Mouse (Mus musculus) stomach, embryonic 15.5 days (tissue): ENCODE measurements around the gene Slc25a33. TPM values are rescaled to one million over a fixed set of nuclear protein-coding genes. Genes with fewer than 3 reads are reported as not detected.

Source experiments
- ATAC-seq: fragments of 200-750 bp; cut with Nextera tagmentation; 2 replicates; pipeline ENCODE4 v1.8.0; 2017; ENCODE audit warnings: low read depth, moderate number of reproducible peaks, moderate TSS enrichment; ENCODE audit not compliant: insufficient read depth, low FRiP score
- H3K27ac ChIP-seq: fragments of 300-500 bp; sonication (generic); 2 replicates; pipeline ENCODE4 v1.5.1; 2015; ENCODE audit warnings: mild to moderate bottlenecking, inconsistent platforms
- H3K27me3 ChIP-seq: fragments of 300-500 bp; sonication (generic); replicated peaks from 2 replicates; pipeline ENCODE4 v1.6.1; 2015; ENCODE audit warnings: inconsistent platforms
- H3K36me3 ChIP-seq: fragments of 300-500 bp; sonication (generic); 2 replicates; pipeline ENCODE4 v1.6.1; 2015; ENCODE audit warnings: inconsistent platforms
- H3K4me1 ChIP-seq: fragments of 300-500 bp; sonication (generic); 2 replicates; pipeline ENCODE4 v1.6.1; 2015; ENCODE audit warnings: inconsistent platforms
- H3K4me2 ChIP-seq: fragments of 300-500 bp; sonication (generic); 2 replicates; pipeline ENCODE4 v1.6.1; 2015; ENCODE audit warnings: mild to moderate bottlenecking, inconsistent platforms
- H3K4me3 ChIP-seq: fragments of 300-500 bp; sonication (generic); replicated peaks from 2 replicates; pipeline ENCODE4 v1.5.1; 2015; ENCODE audit warnings: inconsistent platforms
- H3K9ac ChIP-seq: fragments of 300-500 bp; sonication (generic); 2 replicates; pipeline ENCODE4 v1.6.1; 2015; ENCODE audit warnings: inconsistent platforms
- H3K9me3 ChIP-seq: fragments of 300-500 bp; sonication (generic); 2 replicates; pipeline ENCODE4 v1.6.1; 2016; ENCODE audit warnings: inconsistent platforms
- WGBS: fragments of 180-500 bp; shearing (Covaris S2); methylation state at CpG from one replicate; pipeline ENCODE4 v1.1.7; 2015; 5-methylcytosine and 5-hydroxymethylcytosine counted together
- polyA plus RNA-seq: library from polyadenylated mRNA; unstranded; fragments of >200 nt; fragmentation: Nextera tagmentation; extraction: Ambion mirVana; gene quantifications from 2 replicates; pipeline ENCODE4 v1.2.1, GENCODE M21; 2015

Gene Slc25a33
- polyA plus RNA-seq, 1 experiment from 2014 or later, result 10.4 TPM

DNA sequence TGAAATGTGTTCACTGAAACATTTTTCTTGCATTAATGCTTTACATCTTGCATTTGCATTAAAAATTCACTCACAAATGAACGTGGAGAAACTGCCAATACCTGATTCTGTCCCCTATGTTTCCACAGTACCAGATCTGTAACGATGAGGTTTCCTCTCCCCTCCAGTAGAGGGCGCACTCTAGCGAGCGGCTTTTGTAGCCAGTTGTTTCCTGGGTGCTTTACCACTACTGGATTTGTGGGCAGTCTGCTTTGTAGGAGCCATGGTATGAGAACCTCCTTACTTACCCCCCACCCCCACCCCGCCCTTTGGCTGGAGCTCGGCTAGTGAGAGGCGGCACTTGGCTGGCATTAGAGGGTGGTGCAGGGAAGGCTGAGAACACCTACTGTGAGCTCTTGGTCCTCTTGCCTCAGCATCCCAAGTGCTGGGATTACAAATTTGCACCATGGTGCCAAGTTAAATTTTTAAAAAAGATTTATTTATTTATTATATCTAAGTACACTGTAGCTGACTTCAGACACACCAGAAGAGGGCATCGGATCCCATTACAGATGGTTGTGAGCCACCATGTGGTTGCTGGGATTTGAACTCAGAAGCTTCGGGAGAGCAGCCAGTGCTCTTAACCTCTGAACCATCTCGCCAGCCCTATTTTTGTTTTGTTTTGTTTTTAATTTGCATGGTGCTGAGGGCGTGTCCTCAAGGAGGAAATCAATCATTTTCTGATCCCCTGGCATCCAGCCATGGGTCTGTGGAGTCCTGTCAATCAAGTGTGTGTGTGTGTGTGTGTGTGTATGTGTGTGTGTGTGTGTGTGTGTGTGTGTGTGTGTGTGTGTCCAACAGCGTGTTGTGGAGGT lies 19.3 kb upstream of the Slc25a33 start:
- H3K4me3 ChIP-seq, result no peak overlapping the region
- H3K4me2 ChIP-seq, result no peak overlapping the region
- no peak overlapping the region for H3K9ac ChIP-seq
- H3K36me3 ChIP-seq, result no peaks in the 10 kb centered on the region
- H3K27ac ChIP-seq, result no peak overlapping the region
- ATAC-seq, result no peak
- peaks cover 19% of the 10 kb centered on the region for H3K4me1 ChIP-seq
- 43% methylated on average over 13 of the region's 13 CpGs for WGBS
- no peaks in the 10 kb centered on the region for H3K9me3 ChIP-seq
- H3K27me3 ChIP-seq, result no peaks in the 10 kb centered on the region

- Histone ChIP-seq H3K36me3 (no peaks in the 10 kb centered on the region), H3K4me1 (peaks cover 11% of the 10 kb centered on the region), H3K9me3 (no peaks in the 10 kb centered on the region), H3K4me3 (no peak overlapping the region), H3K4me2 (no peak overlapping the region), H3K9ac (no peak overlapping the region), H3K27me3 (no peaks in the 10 kb centered on the region), H3K27ac (no peak overlapping the region)
- 40% methylated on average over 10 of the region's 10 CpGs for WGBS
- no peak for ATAC-seq
Measured at GRCm38 (mm10) chr4:149792159-149792800, 18.2 kb upstream of the Slc25a33 start.

DNA sequence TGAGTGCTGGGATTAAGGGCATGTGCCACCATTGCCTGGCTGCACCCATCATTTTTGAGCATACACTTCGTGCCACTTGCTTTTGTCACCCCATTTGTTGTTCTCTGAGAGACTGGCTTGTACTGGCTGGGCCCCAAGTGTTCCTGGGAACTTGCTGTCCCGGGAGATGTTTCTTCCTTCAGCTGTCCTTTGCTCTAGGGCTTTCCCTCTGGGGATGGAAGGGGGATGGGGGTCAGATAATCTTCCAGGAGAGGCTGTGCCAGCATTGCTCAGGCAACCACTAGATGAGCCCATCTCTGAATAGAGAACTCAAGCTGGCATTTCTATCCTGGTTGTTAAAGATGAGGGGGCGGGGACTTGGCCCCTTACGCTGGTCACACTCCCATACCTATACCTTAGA lies 17.4 kb upstream of the Slc25a33 start:
- H3K4me2 ChIP-seq, result no peak overlapping the region
- peaks cover 8% of the 10 kb centered on the region; the same call in 1 of the 2 replicates for H3K4me1 ChIP-seq
- H3K4me3 ChIP-seq, result no peak overlapping the region
- no peaks in the 10 kb centered on the region for H3K27me3 ChIP-seq
- ATAC-seq, result no peak
- H3K9ac ChIP-seq, result no peak overlapping the region
- H3K27ac ChIP-seq, result no peak overlapping the region; the same call in 1 of the 2 replicates
- 74% methylated on average over 4 of the region's 4 CpGs for WGBS
- no peaks in the 10 kb centered on the region for H3K36me3 ChIP-seq
- H3K9me3 ChIP-seq, result no peaks in the 10 kb centered on the region

GRCm38 (mm10) chr4:149790969-149791368 lies 16.9 kb upstream of the Slc25a33 start:
- H3K4me2 ChIP-seq, result no peak overlapping the region
- WGBS, result 58% methylated on average over 2 of the region's 2 CpGs
- peak; percentile 65 for ATAC-seq
- H3K9ac ChIP-seq, result no peak overlapping the region
- H3K9me3 ChIP-seq, result no peaks in the 10 kb centered on the region
- peak overlapping the region; percentile 52 for H3K27ac ChIP-seq
- H3K4me3 ChIP-seq, result no peak overlapping the region
- H3K27me3 ChIP-seq, result no peaks in the 10 kb centered on the region
- H3K36me3 ChIP-seq, result no peaks in the 10 kb centered on the region
- H3K4me1 ChIP-seq, result peaks cover 8% of the 10 kb centered on the region; the same call in 1 of the 2 replicates

DNA sequence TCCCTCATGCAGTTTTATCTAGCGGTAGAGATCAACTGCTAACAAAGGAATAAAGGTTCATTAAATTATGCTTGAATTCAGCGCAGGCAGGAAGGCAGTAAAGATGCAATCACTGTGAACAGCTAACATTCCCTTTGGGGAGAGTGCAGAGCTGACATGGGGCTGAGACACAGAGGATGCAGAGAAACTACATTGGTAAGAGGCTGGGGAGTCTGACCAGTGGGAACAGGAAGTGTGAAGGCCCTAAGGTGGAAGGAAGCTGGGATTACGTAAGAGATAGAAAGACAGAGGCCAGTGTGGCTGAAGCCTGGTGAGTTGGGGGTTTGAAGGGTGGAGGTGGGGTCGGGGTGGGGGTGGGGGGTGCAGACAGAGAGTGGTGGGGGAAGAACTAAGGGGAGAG lies 16.5 kb upstream of the Slc25a33 start:
- Histone ChIP-seq H3K27me3 (no peaks in the 10 kb centered on the region), H3K36me3 (no peaks in the 10 kb centered on the region), H3K4me2 (no peak overlapping the region), H3K4me3 (no peak overlapping the region), H3K4me1 (peaks cover 8% of the 10 kb centered on the region; the same call in 1 of the 2 replicates), H3K9ac (no peak overlapping the region), H3K9me3 (no peaks in the 10 kb centered on the region), H3K27ac (peak overlapping the region; percentile 52)
- 58% methylated on average over 4 of the region's 4 CpGs for WGBS
- ATAC-seq, result no peak

DNA sequence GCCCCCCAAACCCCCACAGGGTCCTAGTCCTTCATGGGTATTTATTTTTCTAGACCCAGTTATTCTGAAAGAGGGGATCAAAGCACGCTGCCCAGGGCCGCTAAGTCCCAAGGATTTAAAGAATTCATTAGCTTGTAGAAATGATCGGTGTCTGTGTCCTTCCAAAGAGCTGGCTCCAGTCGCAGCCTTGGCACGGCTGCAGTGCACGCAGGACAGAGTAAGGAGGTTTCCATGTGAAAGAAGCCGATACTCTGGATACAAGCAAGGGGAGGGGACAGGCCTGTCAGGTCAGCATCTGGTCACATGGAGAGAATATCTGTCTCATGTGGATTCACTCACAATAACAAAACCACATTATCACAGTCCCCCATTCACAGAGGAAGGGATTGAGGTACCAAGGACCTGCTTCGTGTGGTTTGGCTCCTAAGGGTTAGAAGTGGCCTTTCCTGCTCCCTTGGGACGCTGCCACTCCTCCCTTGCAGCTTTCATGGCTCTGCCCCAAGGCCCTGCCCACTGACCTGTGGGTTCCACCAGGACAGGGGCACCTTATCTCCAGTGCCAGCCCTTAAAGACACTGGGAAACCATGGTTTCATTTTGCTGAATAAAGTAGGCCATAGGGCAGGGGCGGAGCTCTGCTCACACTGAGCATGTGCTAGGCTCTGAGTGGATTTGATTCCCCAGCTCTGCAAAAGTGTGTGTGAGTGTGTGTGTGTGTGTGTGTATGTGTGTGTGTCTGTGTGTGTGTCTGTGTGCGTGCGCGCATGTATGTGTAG lies 15.5 kb upstream of the Slc25a33 start:
- Histone ChIP-seq H3K27ac (peak overlapping the region; percentile 52), H3K36me3 (no peaks in the 10 kb centered on the region), H3K4me2 (no peak overlapping the region), H3K4me3 (no peak overlapping the region), H3K27me3 (no peaks in the 10 kb centered on the region), H3K9me3 (no peaks in the 10 kb centered on the region), H3K4me1 (peaks cover 8% of the 10 kb centered on the region; the same call in 1 of the 2 replicates), H3K9ac (no peak overlapping the region)
- ATAC-seq, result peak; percentile 19; the same call in 1 of the 2 replicates
- 72% methylated on average over 13 of the region's 13 CpGs for whole genome bisulfite sequencing

GRCm38 (mm10) chr4:149784901-149785300 lies 10.8 kb upstream of the Slc25a33 start:
- Histone ChIP-seq H3K9ac (no peak overlapping the region), H3K27me3 (no peaks in the 10 kb centered on the region), H3K36me3 (no peaks in the 10 kb centered on the region), H3K4me3 (no peak overlapping the region), H3K4me2 (no peak overlapping the region), H3K9me3 (no peaks in the 10 kb centered on the region), H3K4me1 (peaks cover 7% of the 10 kb centered on the region; the same call in 1 of the 2 replicates), H3K27ac (no peak overlapping the region)
- no peak for ATAC-seq
- 88% methylated on average over 5 of the region's 5 CpGs for WGBS

DNA sequence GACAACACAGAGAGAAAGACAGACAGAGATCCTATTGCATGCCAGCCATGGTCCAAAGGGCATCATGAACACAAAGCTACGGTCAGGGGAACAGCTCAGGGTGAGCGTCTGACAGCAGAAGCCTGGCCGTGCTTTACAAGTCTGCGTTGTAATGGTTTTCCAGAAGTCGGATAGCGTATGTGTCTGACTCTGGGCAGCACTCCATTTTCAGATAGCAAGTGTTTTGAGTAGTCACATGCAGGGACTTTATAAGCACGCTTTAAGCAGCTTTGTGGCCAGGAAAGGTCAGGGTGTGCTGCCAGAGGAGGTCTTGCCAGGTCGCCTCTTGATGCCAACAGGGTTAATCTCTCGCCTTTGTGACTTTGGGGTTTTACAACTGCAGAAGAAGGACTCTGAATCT lies 10.3 kb upstream of the Slc25a33 start:
- 80% methylated on average over 9 of the region's 9 CpGs for WGBS
- H3K27ac ChIP-seq, result no peak overlapping the region
- H3K4me3 ChIP-seq, result no peak overlapping the region
- H3K9ac ChIP-seq, result no peak overlapping the region
- H3K4me1 ChIP-seq, result peaks cover 3% of the 10 kb centered on the region; the same call in 1 of the 2 replicates
- no peaks in the 10 kb centered on the region for H3K9me3 ChIP-seq
- H3K27me3 ChIP-seq, result no peaks in the 10 kb centered on the region
- H3K36me3 ChIP-seq, result no peaks in the 10 kb centered on the region
- no peak overlapping the region for H3K4me2 ChIP-seq
- no peak for ATAC-seq

- peaks cover 3% of the 10 kb centered on the region; the same call in 1 of the 2 replicates for H3K4me1 ChIP-seq
- WGBS, result 53% methylated on average over 8 of the region's 8 CpGs
- no peak overlapping the region for H3K9ac ChIP-seq
- no peaks in the 10 kb centered on the region for H3K9me3 ChIP-seq
- H3K27ac ChIP-seq, result peak overlapping the region; percentile 49; the same call in 1 of the 2 replicates
- no peak overlapping the region for H3K4me3 ChIP-seq
- ATAC-seq, result no peak
- H3K36me3 ChIP-seq, result no peaks in the 10 kb centered on the region
- H3K4me2 ChIP-seq, result no peak overlapping the region
- no peaks in the 10 kb centered on the region for H3K27me3 ChIP-seq
Measured at GRCm38 (mm10) chr4:149782975-149783374, 8.9 kb upstream of the Slc25a33 start.

DNA sequence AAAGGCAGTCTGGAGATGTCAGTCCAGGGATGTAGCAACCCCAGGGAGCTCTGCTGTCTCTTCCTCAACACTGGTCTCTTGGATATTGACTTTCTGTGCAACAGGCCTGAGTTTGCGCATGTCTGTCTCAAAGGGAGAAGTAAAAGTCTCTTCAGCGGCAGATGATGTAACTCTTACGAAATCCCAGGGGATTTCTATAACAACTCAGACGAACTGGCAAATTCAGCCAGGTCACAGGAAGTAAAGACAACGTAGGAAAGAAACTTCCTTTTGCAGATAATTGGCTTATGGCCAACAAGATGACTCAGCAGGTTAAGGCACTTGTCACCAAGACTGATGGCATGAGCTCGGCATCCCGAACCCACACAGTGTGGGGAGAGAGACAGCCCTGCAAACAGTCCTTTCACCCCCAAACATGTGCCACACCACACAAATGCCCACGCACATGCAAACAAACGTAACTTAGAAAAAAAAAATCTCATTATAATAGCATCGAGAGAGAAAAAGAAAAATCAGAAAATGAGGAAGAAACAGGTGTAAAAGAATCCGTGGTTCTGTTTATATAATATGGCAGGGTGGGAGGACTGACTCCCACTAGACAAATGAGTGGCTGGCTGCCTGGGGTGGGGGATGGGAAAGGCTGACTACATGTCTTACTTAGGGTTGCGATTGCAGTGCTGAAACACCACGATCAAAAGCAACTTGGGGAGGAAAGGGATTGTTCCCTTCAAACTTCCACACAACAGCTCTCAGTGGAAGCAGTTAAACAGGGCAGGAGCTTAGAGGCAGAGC lies 6.7 kb upstream of the Slc25a33 start:
- Histone ChIP-seq H3K27me3 (no peaks in the 10 kb centered on the region), H3K9me3 (no peaks in the 10 kb centered on the region), H3K4me3 (no peak overlapping the region), H3K4me2 (no peak overlapping the region), H3K4me1 (peaks cover 6% of the 10 kb centered on the region; the same call in 1 of the 2 replicates), H3K36me3 (no peaks in the 10 kb centered on the region), H3K27ac (peak overlapping the region; percentile 46), H3K9ac (no peak overlapping the region)
- no peak for ATAC-seq
- WGBS, result 36% methylated on average over 13 of the region's 13 CpGs

DNA sequence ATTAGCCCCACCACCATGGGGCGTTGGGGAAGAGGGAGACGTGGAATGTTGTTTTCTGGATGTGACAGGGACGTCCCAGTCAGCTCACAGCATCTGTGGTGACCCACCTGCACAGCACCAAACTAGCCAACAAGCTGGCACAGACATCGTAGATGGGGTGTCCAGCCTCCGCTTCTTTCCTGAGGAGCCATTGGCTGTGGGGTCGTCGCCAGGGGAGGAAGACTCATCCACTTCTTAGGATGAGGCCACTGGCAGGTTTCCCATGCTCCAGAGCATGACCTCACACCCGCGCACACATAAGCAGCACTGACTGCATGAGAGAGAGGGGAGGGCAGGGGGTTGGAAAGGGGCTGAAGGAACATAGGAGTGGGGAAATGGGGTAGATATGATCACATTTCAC lies 5.9 kb upstream of the Slc25a33 start:
- H3K36me3 ChIP-seq, result no peaks in the 10 kb centered on the region
- no peaks in the 10 kb centered on the region for H3K9me3 ChIP-seq
- H3K27ac ChIP-seq, result peak overlapping the region; percentile 46; the same call in 1 of the 2 replicates
- H3K4me2 ChIP-seq, result no peak overlapping the region
- peaks cover 10% of the 10 kb centered on the region for H3K4me1 ChIP-seq
- H3K9ac ChIP-seq, result no peak overlapping the region
- WGBS, result 77% methylated on average over 9 of the region's 9 CpGs
- H3K27me3 ChIP-seq, result no peaks in the 10 kb centered on the region
- ATAC-seq, result no peak
- H3K4me3 ChIP-seq, result no peak overlapping the region
